Mouse (Mus musculus): ENCODE measurements around the gene Tmem59.

The Tmem59 gene

DNA sequence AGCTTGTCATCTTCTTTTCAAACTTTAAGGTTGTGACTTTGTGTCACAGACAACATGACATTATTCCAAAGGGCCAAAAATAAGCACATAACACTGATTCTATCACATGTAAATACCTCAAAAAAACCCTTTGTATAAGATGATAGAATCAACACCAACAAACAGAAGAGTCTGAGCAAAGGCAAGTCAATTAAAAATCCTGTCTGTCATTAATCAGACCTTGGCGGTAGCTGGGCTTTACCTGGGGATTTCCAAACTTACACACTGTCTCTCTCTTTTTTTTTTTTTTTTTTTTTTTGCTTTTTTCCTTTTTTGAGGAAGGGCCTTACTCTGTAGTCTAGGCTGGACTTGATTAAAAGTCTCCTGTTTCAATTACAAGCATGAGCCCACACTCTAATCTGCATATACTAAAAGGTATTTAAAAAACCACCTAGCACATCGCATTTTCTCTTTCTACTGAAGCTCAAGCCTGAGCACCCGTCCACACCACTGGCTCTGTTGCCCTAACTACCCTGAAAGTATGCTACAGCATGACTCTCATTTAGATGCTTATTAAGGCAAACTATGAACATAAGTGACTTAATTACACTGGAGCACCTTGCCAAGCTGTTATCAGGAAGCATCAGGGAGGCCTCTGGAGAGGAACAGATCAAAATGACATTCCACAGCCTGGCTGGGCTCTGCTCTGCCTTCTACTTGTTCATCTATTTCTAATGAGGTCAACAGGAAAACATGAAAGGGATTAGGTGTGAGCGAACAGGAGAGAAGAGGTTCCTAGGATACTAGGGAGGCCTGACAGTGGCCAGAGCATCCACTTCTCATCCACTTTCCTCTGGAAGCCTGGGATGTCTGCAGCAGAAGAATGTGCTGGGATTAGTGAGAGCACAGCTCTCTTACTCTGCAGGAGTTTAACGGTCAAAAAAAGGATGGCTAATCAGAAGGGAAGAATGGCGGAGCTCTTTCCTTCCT lies 65.5 kb downstream of the Tmem59 start:
- DNase-seq: no peak

DNA sequence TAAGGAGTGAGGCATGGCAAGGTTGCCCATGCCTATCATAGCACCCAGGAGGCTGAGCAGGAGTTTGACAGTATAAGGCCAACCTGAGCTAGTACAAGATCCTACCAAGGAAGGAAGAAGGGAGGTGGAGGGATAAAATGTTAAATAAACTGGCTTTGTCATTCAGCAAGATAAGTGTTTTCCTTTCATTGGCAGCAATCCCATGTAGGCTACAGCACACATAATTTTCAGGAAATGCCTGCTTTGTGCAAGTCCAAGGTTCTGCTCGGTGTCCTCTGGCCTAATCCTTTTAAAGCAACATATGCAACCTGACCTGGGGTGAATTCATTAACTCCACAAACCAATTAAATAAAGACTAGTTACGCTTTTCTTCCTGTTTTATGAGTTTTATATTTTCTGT lies 67.2 kb downstream of the Tmem59 start:
- no peak for DNase-seq

DNA sequence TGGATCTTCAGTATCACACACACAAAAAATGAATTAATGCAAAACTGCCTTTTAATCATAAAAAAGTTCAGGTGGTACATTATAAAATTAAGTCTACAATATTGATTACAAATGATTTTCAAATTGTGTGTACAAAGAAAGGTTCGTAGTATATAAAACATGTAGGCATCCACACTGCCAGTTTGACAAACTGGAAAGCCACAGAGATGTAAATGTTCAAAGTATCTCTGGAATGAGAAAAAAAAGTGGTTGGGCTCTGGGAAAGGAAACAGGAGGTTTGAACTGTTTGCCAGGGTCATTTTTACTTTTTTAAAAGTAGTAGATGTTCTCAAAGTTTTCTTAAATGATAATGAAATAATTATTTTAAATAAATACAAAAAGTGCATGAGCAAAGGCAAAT lies 67.8 kb downstream of the Tmem59 start:
- no peak for DNase-seq

DNA sequence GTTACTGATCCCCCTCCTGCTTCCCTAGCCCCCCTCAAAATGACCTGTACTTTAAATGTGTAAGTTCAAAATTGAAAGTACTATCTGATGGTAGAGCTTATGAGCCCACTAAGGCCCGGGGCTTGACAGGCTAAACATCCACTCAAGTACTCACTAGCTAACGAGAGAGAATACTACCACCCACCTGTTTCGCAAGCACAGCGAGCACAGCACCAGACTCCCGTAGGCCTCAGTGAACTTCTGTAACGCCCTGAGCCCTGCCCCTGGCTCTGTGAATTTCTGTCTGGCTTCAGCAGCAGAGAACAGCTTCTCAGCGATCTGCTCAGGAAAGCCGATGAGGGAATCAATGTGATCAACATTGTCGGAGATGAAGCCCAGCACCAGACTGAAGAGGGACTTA lies 68.9 kb downstream of the Tmem59 start:
- DNase-seq: no peak

DNA sequence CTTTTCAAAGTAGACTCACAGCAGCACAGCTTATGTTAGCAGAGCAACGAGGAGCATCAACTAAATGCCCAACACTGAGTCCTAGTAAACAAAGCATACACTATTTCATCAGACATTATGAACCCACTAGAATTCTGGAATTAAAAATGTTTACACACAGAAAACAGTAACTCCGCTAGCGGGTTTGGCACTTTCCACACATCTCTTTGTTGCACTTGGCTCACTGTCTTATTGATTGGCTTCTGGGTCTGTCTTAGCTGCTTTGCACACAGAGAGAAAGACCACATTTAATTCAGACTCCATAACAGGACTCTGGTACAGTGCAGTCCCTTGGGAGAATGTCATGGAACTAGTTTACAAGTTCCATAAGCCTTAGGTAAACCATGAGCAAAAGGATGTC lies 69.9 kb downstream of the Tmem59 start:
- no peak for DNase-seq

DNA sequence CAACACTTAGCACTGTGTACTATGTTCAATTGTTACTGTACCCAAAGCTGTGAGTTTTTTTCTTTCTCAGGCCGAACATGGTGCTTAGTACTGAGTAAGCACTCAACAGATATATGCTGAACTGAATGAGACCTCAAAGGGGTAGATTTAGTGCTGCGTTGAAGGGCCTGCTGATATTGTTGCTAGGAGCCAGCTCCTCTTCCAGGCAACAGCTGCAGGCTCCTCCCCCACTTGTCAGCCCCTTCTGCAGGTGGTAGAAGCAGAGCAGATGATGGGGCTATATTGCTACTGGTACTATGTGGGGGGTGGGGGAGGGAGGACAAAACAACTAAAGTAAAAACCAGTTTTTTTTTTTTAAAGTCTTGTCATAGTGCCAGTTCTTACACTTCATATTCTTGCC lies 71.3 kb downstream of the Tmem59 start:
- peak; percentile 73 to 84 for DNase-seq

DNA sequence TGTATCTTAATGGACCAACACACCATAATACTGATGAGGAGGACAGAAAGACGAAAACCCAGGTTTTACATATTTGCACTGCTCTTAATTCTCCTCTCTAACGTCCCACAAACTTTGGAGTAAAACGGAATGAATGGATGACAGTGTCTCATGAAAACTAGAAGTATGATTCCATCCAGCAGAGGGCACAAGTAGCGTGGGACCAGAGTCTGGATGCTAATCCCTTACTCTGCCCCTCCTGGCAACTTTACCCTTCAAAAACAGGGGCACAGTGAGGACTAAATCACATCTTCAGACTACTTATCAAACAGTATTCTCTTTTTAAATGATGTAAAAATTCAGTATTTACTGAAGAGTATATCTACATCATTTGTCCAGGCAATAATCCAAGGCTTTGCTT lies 72.3 kb downstream of the Tmem59 start:
- DNase-seq: peak in 1 of 2 experiments; percentile 25
